Mouse (Mus musculus) liver, embryonic 16.5 days (tissue): Measurements from ENCODE around the gene Irf2bp2. TPM values are rescaled to one million over a fixed set of nuclear protein-coding genes. Genes with fewer than 3 reads are reported as not detected.
A peak's percentile ranks its signal among the peaks of the same experiment; 100 is the strongest.

Experiments used
- ATAC-seq: fragments of 200-750 bp; cut with Nextera tagmentation; 2 replicates; pipeline ENCODE4 v1.8.0; 2017; ENCODE audit warnings: low read depth, mild to moderate bottlenecking, moderate number of reproducible peaks, moderate library complexity
- H3K27ac ChIP-seq: fragments of 300-500 bp; sonication (generic); 2 replicates; pipeline ENCODE4 v1.5.1; 2014; ENCODE audit warnings: mild to moderate bottlenecking, low read length
- H3K27me3 ChIP-seq: fragments of 300-500 bp; sonication (generic); 2 replicates; pipeline ENCODE4 v1.6.1; 2014; ENCODE audit warnings: low read depth, low read length, mixed read lengths; ENCODE audit not compliant: control insufficient read depth, insufficient read depth
- H3K36me3 ChIP-seq: fragments of 300-500 bp; sonication (generic); 2 replicates; pipeline ENCODE4 v1.6.1; 2014; ENCODE audit warnings: mild to moderate bottlenecking; ENCODE audit not compliant: control insufficient read depth, insufficient read depth
- H3K4me1 ChIP-seq: fragments of 300-500 bp; sonication (generic); 2 replicates; pipeline ENCODE4 v1.6.1; 2014; ENCODE audit warnings: low read depth, low read length, mixed read lengths; ENCODE audit not compliant: control insufficient read depth
- H3K4me2 ChIP-seq: fragments of 300-500 bp; sonication (generic); 2 replicates; pipeline ENCODE4 v1.6.1; 2014; ENCODE audit warnings: low read depth, low read length, mixed read lengths
- H3K4me3 ChIP-seq: fragments of 300-500 bp; sonication (generic); 2 replicates; pipeline ENCODE4 v1.5.1; 2014; ENCODE audit warnings: low read depth, mild to moderate bottlenecking, low read length
- H3K9ac ChIP-seq: fragments of 300-500 bp; sonication (generic); 2 replicates; pipeline ENCODE4 v1.6.1; 2014; ENCODE audit warnings: low read depth, low read length
- H3K9me3 ChIP-seq: fragments of 300-500 bp; sonication (generic); replicated peaks from 2 replicates; pipeline ENCODE4 v1.6.1; 2016; ENCODE audit warnings: low read length; ENCODE audit not compliant: control insufficient read depth
- WGBS: fragments of 180-500 bp; shearing (Covaris S2); extraction: QIAGEN DNeasy Blood & Tissue Kit; methylation state at CpG from one replicate; pipeline ENCODE4 v1.1.7; 2014; ENCODE audit not compliant: insufficient replicate concordance; 5-methylcytosine and 5-hydroxymethylcytosine counted together
- polyA plus RNA-seq: library from polyadenylated mRNA; unstranded; fragments of >200 nt; fragmentation: Nextera tagmentation; extraction: Ambion mirVana; gene quantifications from 2 replicates; pipeline ENCODE4 v1.2.1, GENCODE M21; 2015

Irf2bp2 gene
- polyA plus RNA-seq, 1 experiment from 2014 or later: 3.3 TPM

DNA sequence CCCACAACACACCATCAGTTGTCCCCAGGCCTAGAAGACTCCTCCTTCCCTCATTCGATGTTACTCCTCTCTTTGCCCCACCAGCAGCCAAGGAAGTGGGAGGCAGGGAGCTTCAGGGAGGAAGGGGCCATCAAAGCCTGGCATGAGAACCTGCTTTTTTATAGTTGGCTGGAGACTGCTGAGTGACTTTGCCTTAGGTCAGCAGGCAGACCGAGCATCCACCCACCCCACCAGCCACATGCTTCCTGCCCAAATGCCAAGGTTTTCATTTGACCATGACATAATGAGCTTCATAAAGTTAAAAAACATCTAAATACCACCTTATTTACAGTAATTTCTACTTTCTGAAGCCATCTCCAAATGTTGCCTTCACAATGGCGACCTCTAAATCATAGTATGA lies 26.9 kb upstream of the Irf2bp2 start:
- Histone ChIP-seq H3K36me3 (no peaks in the 10 kb centered on the region), H3K27me3 (no peaks in the 10 kb centered on the region)
- no peak for ATAC-seq

DNA sequence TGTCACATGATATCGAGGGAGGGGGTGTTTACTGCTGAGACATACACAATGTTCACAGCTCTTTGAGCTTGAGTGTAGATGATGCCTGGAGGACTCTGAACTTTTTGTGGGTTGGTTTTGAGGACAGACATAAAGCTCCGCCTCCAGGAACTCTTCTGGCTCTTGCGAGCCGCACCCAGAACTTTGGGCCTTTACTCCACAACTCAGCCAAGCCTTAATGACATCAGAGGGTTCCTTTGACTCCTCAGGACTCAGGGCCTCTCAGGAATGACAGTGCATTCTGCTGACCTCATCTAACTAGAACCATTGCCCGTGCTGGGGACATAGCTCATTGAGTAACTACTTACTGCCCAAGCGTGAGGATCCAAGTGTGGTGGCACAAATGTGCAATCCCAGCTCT lies 25.7 kb upstream of the Irf2bp2 start:
- Histone ChIP-seq H3K9me3 (no peaks in the 10 kb centered on the region), H3K36me3 (no peaks in the 10 kb centered on the region), H3K4me2 (no peak overlapping the region), H3K9ac (no peak overlapping the region), H3K27me3 (no peaks in the 10 kb centered on the region), H3K27ac (no peak overlapping the region), H3K4me3 (no peak overlapping the region), H3K4me1 (peaks cover 18% of the 10 kb centered on the region)
- 70% methylated on average over 6 of the region's 6 CpGs for WGBS
- no peak for ATAC-seq

More for the DNA sequence above, 26.9 kb upstream of the Irf2bp2 start:
- no peak overlapping the region for H3K4me3 ChIP-seq
- no peak overlapping the region for H3K27ac ChIP-seq
- H3K9ac ChIP-seq: no peak overlapping the region
- no peaks in the 10 kb centered on the region for H3K9me3 ChIP-seq
- H3K4me1 ChIP-seq: peaks cover 6% of the 10 kb centered on the region
- H3K4me2 ChIP-seq: no peak overlapping the region
- WGBS: 61% methylated on average over 3 of the region's 3 CpGs

DNA sequence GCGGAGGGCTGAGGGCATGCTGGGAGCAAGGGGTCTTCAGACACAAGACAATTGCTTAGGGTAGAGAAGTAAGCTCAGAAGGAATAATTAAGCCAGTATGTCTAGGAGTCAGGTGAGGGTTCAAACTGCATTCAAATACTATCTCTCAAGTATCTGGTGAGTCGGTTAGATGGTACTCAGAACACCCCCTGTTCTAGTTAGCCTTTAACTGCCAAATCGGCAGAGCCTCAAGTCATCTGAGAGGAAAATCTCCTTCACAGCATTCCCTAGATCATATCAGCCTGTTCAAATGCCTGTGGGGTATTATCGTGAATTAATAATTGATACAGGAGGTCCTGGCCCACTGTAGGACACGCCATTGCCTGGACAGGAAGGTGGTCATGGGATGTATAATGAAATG lies 23.9 kb upstream of the Irf2bp2 start:
- H3K36me3 ChIP-seq: no peaks in the 10 kb centered on the region
- no peak for ATAC-seq
- H3K4me1 ChIP-seq: peaks cover 29% of the 10 kb centered on the region
- H3K27me3 ChIP-seq: no peaks in the 10 kb centered on the region
- no peak overlapping the region for H3K27ac ChIP-seq
- no peak overlapping the region for H3K4me2 ChIP-seq
- H3K9me3 ChIP-seq: no peaks in the 10 kb centered on the region
- 81% methylated on average over 5 of the region's 5 CpGs for WGBS
- H3K9ac ChIP-seq: no peak overlapping the region
- H3K4me3 ChIP-seq: no peak overlapping the region

DNA sequence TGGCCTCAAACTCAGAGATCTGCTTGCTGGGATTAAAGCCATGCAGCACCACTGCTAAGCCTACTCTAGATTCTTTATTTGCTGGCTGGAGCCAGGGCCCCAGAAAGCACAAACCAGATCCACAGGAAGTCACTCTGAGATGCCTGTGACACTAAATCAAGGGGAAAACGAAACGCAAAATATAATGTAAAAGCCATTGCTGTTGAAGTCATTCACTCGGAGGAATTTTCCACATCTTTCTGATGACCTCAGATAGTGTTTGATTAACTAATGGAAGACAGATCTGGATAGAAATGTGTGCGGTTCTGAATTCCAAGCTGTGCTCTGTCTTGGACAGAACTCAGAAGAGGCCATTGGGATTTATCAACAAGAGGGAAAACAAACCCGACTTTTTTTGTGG lies 22.9 kb upstream of the Irf2bp2 start:
- H3K4me3 ChIP-seq: no peak overlapping the region
- ATAC-seq: no peak
- no peaks in the 10 kb centered on the region for H3K9me3 ChIP-seq
- H3K4me1 ChIP-seq: peaks cover 30% of the 10 kb centered on the region
- no peak overlapping the region for H3K9ac ChIP-seq
- WGBS: 60% methylated on average over 5 of the region's 5 CpGs
- H3K27me3 ChIP-seq: no peaks in the 10 kb centered on the region
- H3K27ac ChIP-seq: no peak overlapping the region
- no peaks in the 10 kb centered on the region for H3K36me3 ChIP-seq
- H3K4me2 ChIP-seq: no peak overlapping the region

DNA sequence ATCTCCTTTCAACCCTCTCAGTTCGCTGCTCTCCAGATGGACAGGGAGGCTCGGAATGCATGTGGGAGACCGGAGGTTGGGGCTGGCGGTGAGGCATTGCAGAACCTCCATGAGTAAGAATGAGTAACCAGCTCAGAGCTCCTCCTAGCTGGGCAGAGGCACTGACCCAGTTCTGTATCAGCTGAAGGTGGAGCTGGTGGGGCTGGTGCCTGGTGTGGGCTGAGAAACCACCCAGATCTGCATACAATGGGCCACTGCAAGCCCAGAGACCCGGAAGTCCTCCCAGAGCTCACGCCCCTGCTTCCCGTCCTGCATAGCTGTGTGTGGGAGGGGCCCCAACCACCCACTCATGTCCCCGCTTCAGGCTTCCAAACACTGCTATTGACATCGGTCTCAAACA lies 22.0 kb upstream of the Irf2bp2 start:
- Histone ChIP-seq H3K4me1 (peaks cover 30% of the 10 kb centered on the region), H3K9ac (no peak overlapping the region; the same call in 1 of the 2 replicates), H3K36me3 (no peaks in the 10 kb centered on the region), H3K4me2 (peak overlapping the region; percentile 10), H3K27ac (peak overlapping the region; percentile 24; the same call in 1 of the 2 replicates), H3K9me3 (no peaks in the 10 kb centered on the region), H3K27me3 (no peaks in the 10 kb centered on the region), H3K4me3 (no peak overlapping the region)
- WGBS: 34% methylated on average over 9 of the region's 9 CpGs
- ATAC-seq: peak; percentile 11; the same call in 1 of the 2 replicates

DNA sequence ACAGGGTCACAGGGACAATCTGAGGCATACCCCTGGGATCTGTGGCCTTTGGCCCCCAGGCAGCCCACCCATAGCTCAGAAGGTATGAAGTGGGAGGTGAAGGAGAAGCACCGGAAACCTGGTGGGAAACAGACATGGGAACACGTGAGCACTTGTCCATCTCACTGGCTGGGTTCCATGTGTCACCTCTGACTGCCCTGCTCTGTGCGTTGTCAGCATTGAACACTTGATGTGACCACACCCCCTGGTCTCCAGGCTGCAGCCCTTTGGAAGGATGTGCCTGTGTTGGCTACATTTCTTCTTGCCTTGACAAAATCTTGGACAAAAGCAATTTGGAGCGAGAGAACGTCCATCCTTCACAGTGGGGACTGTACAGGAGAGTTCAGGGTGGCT lies 20.9 kb upstream of the Irf2bp2 start:
- WGBS: 64% methylated on average over 5 of the region's 5 CpGs
- ATAC-seq: no peak
- Histone ChIP-seq H3K27me3 (no peaks in the 10 kb centered on the region), H3K4me1 (peaks cover 30% of the 10 kb centered on the region), H3K9ac (peak overlapping the region; percentile 7; the same call in 1 of the 2 replicates), H3K27ac (peak overlapping the region; percentile 82), H3K4me2 (no peak overlapping the region), H3K4me3 (no peak overlapping the region), H3K36me3 (no peaks in the 10 kb centered on the region), H3K9me3 (no peaks in the 10 kb centered on the region)

DNA sequence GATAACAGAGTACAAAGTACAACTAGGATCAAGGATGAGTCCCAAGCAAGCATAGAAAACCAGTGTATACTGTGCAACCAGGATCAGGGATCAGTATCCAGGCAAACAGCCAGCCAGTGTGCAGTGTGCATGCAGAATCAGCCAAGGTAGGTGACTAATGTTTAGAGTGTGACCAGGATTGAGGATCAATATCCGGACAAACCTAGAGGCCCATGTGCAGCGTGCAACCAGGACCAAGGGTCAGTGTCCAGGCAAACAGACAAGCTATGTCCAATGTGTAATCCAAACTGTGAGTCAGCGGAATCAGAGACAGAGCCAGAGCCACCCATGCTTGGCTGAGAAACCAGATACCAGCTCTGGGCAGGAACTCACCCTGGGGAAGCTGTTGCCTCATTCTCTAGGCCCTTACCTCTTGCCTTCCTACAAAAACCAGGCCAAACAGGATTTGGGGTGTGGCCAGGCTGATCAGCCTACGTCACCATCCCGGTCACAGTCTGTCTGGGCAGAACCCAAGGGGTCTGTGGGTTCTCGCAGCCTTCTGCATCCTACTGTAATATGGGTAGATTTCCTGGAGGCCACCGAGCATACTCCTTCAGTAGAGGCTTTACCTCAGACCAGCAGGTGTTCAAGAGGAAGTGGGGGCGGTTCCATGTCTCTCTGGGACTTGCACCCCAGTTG lies 20.4 kb upstream of the Irf2bp2 start:
- peak overlapping the region; percentile 82 for H3K27ac ChIP-seq
- peaks cover 30% of the 10 kb centered on the region for H3K4me1 ChIP-seq
- no peaks in the 10 kb centered on the region for H3K27me3 ChIP-seq
- peak overlapping the region; percentile 7; the same call in 1 of the 2 replicates for H3K9ac ChIP-seq
- H3K9me3 ChIP-seq: no peaks in the 10 kb centered on the region
- H3K4me3 ChIP-seq: no peak overlapping the region
- ATAC-seq: peak; percentile 80
- H3K36me3 ChIP-seq: no peaks in the 10 kb centered on the region
- WGBS: 43% methylated on average over 8 of the region's 8 CpGs
- no peak overlapping the region for H3K4me2 ChIP-seq

DNA sequence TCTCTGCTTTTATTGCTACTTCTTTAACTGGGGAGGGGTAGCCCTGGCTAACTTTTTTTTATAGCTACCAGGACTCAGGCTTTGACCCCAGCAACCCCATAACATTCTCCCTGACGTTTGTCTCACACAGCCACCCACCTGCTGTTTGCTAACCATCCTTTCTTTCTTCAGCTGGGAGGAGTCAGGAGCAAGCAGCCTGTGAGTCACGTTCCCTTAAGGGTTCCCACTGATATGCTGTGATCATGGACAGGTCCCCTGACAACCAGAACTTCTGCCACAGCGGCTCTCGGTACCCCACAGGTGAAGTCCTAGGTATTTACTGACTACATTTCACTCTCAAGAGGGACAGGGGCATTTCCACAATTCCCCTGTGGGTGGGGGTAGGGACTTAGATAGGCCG lies 19.4 kb upstream of the Irf2bp2 start:
- H3K4me2 ChIP-seq: no peak overlapping the region
- H3K9me3 ChIP-seq: no peaks in the 10 kb centered on the region

DNA sequence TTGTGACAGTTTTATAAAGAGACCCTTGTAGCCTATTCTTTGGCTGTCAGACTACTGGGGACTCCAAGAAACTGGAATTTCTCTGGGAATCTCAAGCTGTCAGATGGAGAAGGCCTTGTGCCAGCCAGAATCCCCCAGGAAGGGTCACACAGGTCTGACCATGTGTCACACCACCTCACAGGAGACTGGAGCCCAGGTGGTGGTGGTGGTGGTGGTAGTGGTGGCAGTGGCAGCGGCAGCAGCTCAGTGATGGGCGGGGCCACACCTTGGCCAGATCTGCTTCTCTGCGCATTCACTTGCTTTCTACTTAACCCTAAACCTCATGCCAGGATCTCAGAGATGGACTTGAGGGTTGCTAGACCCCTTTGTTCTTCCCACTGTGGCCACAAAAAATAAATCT lies 19.0 kb upstream of the Irf2bp2 start:
- 64% methylated on average over 3 of the region's 3 CpGs for WGBS
- H3K27me3 ChIP-seq: no peaks in the 10 kb centered on the region
- no peak overlapping the region for H3K4me3 ChIP-seq
- no peak overlapping the region for H3K4me2 ChIP-seq
- no peaks in the 10 kb centered on the region for H3K9me3 ChIP-seq
- ATAC-seq: no peak
- no peak overlapping the region for H3K9ac ChIP-seq
- H3K36me3 ChIP-seq: no peaks in the 10 kb centered on the region
- H3K27ac ChIP-seq: no peak overlapping the region
- H3K4me1 ChIP-seq: peaks cover 30% of the 10 kb centered on the region

More for the DNA sequence above, 19.4 kb upstream of the Irf2bp2 start:
- WGBS: 56% methylated on average over 5 of the region's 5 CpGs
- H3K36me3 ChIP-seq: no peaks in the 10 kb centered on the region
- no peaks in the 10 kb centered on the region for H3K27me3 ChIP-seq
- no peak overlapping the region for H3K4me3 ChIP-seq
- no peak overlapping the region for H3K27ac ChIP-seq
- H3K4me1 ChIP-seq: peaks cover 30% of the 10 kb centered on the region
- no peak overlapping the region for H3K9ac ChIP-seq
- no peak for ATAC-seq
